Mouse (Mus musculus): ENCODE measurements around the gene C1qtnf1.

Gene C1qtnf1

GRCm38 (mm10) chr11:118410479-118410878 is 17.5 kb upstream of the C1qtnf1 start:
- DNase-seq (ENCODE audit: low read depth, low spot score) = no peak

GRCm38 (mm10) chr11:118411271-118411670 is 16.7 kb upstream of the C1qtnf1 start:
- no peak for DNase-seq (ENCODE audit: low read depth, low spot score)

- no peak for DNase-seq (ENCODE audit: low read depth, low spot score)
Measured at GRCm38 (mm10) chr11:118412601-118413000, 15.4 kb upstream of the C1qtnf1 start.

GRCm38 (mm10) chr11:118413055-118413454 is 14.9 kb upstream of the C1qtnf1 start:
- no peak for DNase-seq (ENCODE audit: low read depth, low spot score)

- DNase-seq (ENCODE audit: low read depth, low spot score) = no peak
Measured at GRCm38 (mm10) chr11:118414270-118414669, 13.7 kb upstream of the C1qtnf1 start.

- DNase-seq (ENCODE audit: low read depth, low spot score) = no peak
Measured at GRCm38 (mm10) chr11:118415630-118416029, 12.4 kb upstream of the C1qtnf1 start.

- no peak for DNase-seq (ENCODE audit: low read depth, low spot score)
Measured at GRCm38 (mm10) chr11:118416046-118416445, 12.0 kb upstream of the C1qtnf1 start.

GRCm38 (mm10) chr11:118417496-118417895 is 10.5 kb upstream of the C1qtnf1 start:
- no peak for DNase-seq (ENCODE audit: low read depth, low spot score)

GRCm38 (mm10) chr11:118418442-118418833 is 9.6 kb upstream of the C1qtnf1 start:
- DNase-seq (ENCODE audit: low read depth, low spot score) = no peak

GRCm38 (mm10) chr11:118418834-118419504 is 9.0 kb upstream of the C1qtnf1 start, which contains the start of gene Cant1:
TSS of gene Cant1 (minus strand) at chr11:118419086.
- peak; percentile 99 for DNase-seq (ENCODE audit: low read depth, low spot score)

- no peak for DNase-seq (ENCODE audit: low read depth, low spot score)
Measured at GRCm38 (mm10) chr11:118420261-118420660, 7.7 kb upstream of the C1qtnf1 start.

GRCm38 (mm10) chr11:118423266-118423971 is 4.6 kb upstream of the C1qtnf1 start:
- peak; percentile 83 for DNase-seq (ENCODE audit: low read depth, low spot score)

GRCm38 (mm10) chr11:118424621-118425335 is 3.2 kb upstream of the C1qtnf1 start:
- DNase-seq (ENCODE audit: low read depth, low spot score) = no peak

GRCm38 (mm10) chr11:118426765-118427164 is 1.2 kb upstream of the C1qtnf1 start:
- no peak for DNase-seq (ENCODE audit: low read depth, low spot score)

- DNase-seq (ENCODE audit: low read depth, low spot score) = no peak
Measured at GRCm38 (mm10) chr11:118427266-118427779, 680 bp upstream of the C1qtnf1 start.

- DNase-seq (ENCODE audit: low read depth, low spot score) = no peak
Measured at GRCm38 (mm10) chr11:118428460-118428868, 461 bp downstream of the C1qtnf1 start.

GRCm38 (mm10) chr11:118428944-118429709 is 1.1 kb downstream of the C1qtnf1 start:
- DNase-seq (ENCODE audit: low read depth, low spot score) = no peak

GRCm38 (mm10) chr11:118430291-118430885 is 2.4 kb downstream of the C1qtnf1 start:
- no peak for DNase-seq (ENCODE audit: low read depth, low spot score)

- DNase-seq (ENCODE audit: low read depth, low spot score) = no peak
Measured at GRCm38 (mm10) chr11:118431100-118431948, 3.3 kb downstream of the C1qtnf1 start.

GRCm38 (mm10) chr11:118433398-118433868 is 5.4 kb downstream of the C1qtnf1 start:
- DNase-seq (ENCODE audit: low read depth, low spot score) = peak; percentile 30

All from R1 (cell line).